Mouse (Mus musculus) heart, embryonic 16.5 days (tissue): ENCODE data around the gene Plet1. TPM values are rescaled to one million over a fixed set of nuclear protein-coding genes. Genes with fewer than 3 reads are reported as not detected.

ENCODE experiments used
- ATAC-seq: fragments of 200-750 bp; cut with Nextera tagmentation; replicated peaks from 2 replicates; pipeline ENCODE4 v1.8.0; 2017; ENCODE audit warnings: moderate number of reproducible peaks; ENCODE audit not compliant: insufficient read depth, low FRiP score; ENCODE audit errors: extremely low read depth
- H3K27ac ChIP-seq: fragments of 300-500 bp; sonication (generic); 2 replicates; pipeline ENCODE4 v1.5.1; 2014; ENCODE audit warnings: mild to moderate bottlenecking, low read length, control low read depth, moderate library complexity
- H3K27me3 ChIP-seq: fragments of 300-500 bp; sonication (generic); 2 replicates; pipeline ENCODE4 v1.6.1; 2014; ENCODE audit warnings: low read length, mixed read lengths; ENCODE audit not compliant: control insufficient read depth, insufficient read depth
- H3K36me3 ChIP-seq: fragments of 300-500 bp; sonication (generic); 2 replicates; pipeline ENCODE4 v1.6.1; 2014; ENCODE audit not compliant: control insufficient read depth, insufficient read depth
- H3K4me1 ChIP-seq: fragments of 300-500 bp; sonication (generic); 2 replicates; pipeline ENCODE4 v1.6.1; 2014; ENCODE audit warnings: low read length, mixed read lengths; ENCODE audit not compliant: control insufficient read depth, insufficient read depth
- H3K4me2 ChIP-seq: fragments of 300-500 bp; sonication (generic); 2 replicates; pipeline ENCODE4 v1.6.1; 2014; ENCODE audit warnings: low read depth, mild to moderate bottlenecking, control low read depth, low read length
- H3K4me3 ChIP-seq: fragments of 300-500 bp; sonication (generic); 2 replicates; pipeline ENCODE4 v1.5.1; 2014; ENCODE audit warnings: mild to moderate bottlenecking, control low read depth, low read length
- H3K9ac ChIP-seq: fragments of 300-500 bp; sonication (generic); 2 replicates; pipeline ENCODE4 v1.6.1; 2014; ENCODE audit warnings: low read length, control low read depth
- H3K9me3 ChIP-seq: fragments of 300-500 bp; sonication (generic); replicated peaks from 2 replicates; pipeline ENCODE4 v1.6.1; 2016; ENCODE audit warnings: low read length; ENCODE audit not compliant: control insufficient read depth
- WGBS: fragments of 180-500 bp; shearing (Covaris S2); extraction: QIAGEN DNeasy Blood & Tissue Kit; methylation state at CpG from one replicate; pipeline ENCODE4 v1.1.7; 2014; 5-methylcytosine and 5-hydroxymethylcytosine counted together
- polyA plus RNA-seq: library from polyadenylated mRNA; unstranded; fragments of >200 nt; fragmentation: Nextera tagmentation; extraction: Ambion mirVana; gene quantifications from 2 replicates; pipeline ENCODE4 v1.2.1, GENCODE M21; 2015

Plet1 gene
- polyA plus RNA-seq, 1 experiment from 2014 or later = 1.7 TPM

DNA sequence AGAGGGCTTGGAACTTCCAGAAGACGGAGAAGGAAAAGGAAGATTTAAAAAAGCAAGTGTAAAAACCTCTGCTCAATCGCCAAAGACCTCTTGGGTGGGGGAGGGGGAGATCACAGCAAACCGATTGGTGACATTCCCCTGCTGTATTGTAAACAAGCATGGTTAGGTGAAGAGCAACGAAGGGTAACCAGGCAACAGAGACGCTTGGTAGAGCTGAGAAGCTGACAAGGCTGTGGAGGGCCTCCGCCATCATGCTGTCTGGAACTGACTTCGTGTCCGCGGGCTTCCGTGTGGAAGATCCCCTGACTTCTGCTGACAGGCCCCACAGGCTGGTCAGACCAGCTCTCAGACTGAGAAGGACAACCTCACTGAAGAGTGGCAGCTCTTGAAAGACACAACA is 8.8 kb upstream of the Plet1 start:
- H3K4me2 ChIP-seq = peak overlapping the region; percentile 39
- ATAC-seq = no peak
- H3K36me3 ChIP-seq = no peaks in the 10 kb centered on the region
- H3K9me3 ChIP-seq = no peaks in the 10 kb centered on the region
- peak overlapping the region; percentile 11 for H3K4me3 ChIP-seq
- 0 out of 2 replicates have a peak, but pooled peaks cover 2% of the 10 kb centered on the region for H3K4me1 ChIP-seq
- 18% methylated on average over 10 of the region's 10 CpGs for WGBS
- no peak overlapping the region for H3K9ac ChIP-seq
- H3K27me3 ChIP-seq = no peaks in the 10 kb centered on the region; the same call in 1 of the 2 replicates
- H3K27ac ChIP-seq = no peak overlapping the region

DNA sequence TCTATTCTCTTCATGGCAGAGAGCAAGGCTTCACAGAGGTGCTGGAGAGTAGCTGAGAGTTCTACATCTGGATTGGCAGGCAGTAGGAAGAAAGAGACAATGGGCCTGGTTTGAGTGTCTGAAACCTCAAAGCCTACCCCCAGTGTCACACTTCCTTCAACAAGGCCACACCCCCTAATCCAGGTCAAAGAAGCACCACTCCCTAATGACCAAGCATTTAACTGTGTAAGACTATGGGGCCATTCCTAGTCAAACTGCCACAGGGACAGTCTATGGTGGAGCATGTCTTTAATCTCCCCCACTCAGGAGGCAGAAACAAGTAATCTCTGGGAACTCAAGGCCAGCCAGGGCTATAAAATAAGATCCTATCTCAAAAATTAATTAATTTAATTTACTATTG is 3.5 kb upstream of the Plet1 start:
- Histone ChIP-seq H3K9me3 (no peaks in the 10 kb centered on the region), H3K4me2 (no peak overlapping the region), H3K27ac (no peak overlapping the region), H3K27me3 (no peaks in the 10 kb centered on the region; the same call in 1 of the 2 replicates), H3K4me3 (no peak overlapping the region), H3K36me3 (no peaks in the 10 kb centered on the region), H3K4me1 (peaks cover 2% of the 10 kb centered on the region; the same call in 1 of the 2 replicates), H3K9ac (no peak overlapping the region)
- ATAC-seq = no peak

- no peaks in the 10 kb centered on the region; the same call in 1 of the 2 replicates for H3K27me3 ChIP-seq
- no peak overlapping the region for H3K4me2 ChIP-seq
- no peak for ATAC-seq
- 63% methylated on average over 2 of the region's 2 CpGs for whole genome bisulfite sequencing
- H3K4me3 ChIP-seq = no peak overlapping the region
- H3K4me1 ChIP-seq = peaks cover 9% of the 10 kb centered on the region
- no peak overlapping the region for H3K9ac ChIP-seq
- H3K27ac ChIP-seq = no peak overlapping the region
- H3K9me3 ChIP-seq = no peaks in the 10 kb centered on the region
- H3K36me3 ChIP-seq = no peaks in the 10 kb centered on the region
Observed at GRCm38 (mm10) chr9:50491531-50492045, 2.7 kb upstream of the Plet1 start.

DNA sequence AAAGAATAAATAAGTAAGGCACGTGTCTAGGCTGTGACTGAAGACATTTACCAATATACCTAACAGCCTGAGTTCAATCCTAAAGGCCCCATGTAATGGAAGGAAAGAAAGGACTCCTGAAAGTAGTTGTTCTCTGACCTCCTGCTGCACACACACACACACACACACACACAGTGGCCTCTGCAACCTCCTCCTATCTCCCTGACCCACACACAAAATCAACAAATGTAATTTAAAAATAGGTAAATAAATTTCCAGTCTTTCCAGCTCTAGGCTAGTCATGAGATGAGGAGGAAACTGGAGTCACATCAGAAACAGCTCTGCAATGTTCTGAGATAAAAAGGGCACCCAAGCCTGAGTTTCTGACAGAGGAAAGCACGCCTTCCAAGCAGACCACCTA is 548 bp upstream of the Plet1 start:
- Histone ChIP-seq H3K36me3 (no peaks in the 10 kb centered on the region), H3K4me3 (no peak overlapping the region), H3K27me3 (no peaks in the 10 kb centered on the region; the same call in 1 of the 2 replicates), H3K27ac (no peak overlapping the region), H3K4me2 (no peak overlapping the region), H3K9me3 (no peaks in the 10 kb centered on the region), H3K4me1 (peaks cover 10% of the 10 kb centered on the region), H3K9ac (no peak overlapping the region)
- ATAC-seq = no peak
- 63% methylated on average over 2 of the region's 2 CpGs for WGBS

GRCm38 (mm10) chr9:50495405-50496150 is 1.3 kb downstream of the Plet1 start:
- H3K9ac ChIP-seq = no peak overlapping the region

GRCm38 (mm10) chr9:50496151-50496505 is 1.8 kb downstream of the Plet1 start:
- peak overlapping the region; percentile 38; the same call in 1 of the 2 replicates for H3K9ac ChIP-seq

More at GRCm38 (mm10) chr9:50495405-50496150, 1.3 kb downstream of the Plet1 start:
- ATAC-seq = 0 out of 2 replicates have a peak, but pooled peaks have one; percentile 29
- whole genome bisulfite sequencing = 62% methylated on average over 10 of the region's 10 CpGs
- Histone ChIP-seq H3K27ac (peak overlapping the region; percentile 43), H3K4me1 (peaks cover 10% of the 10 kb centered on the region), H3K27me3 (no peaks in the 10 kb centered on the region; the same call in 1 of the 2 replicates), H3K4me3 (no peak overlapping the region), H3K36me3 (no peaks in the 10 kb centered on the region), H3K9me3 (no peaks in the 10 kb centered on the region), H3K4me2 (peak overlapping the region; percentile 5)

DNA sequence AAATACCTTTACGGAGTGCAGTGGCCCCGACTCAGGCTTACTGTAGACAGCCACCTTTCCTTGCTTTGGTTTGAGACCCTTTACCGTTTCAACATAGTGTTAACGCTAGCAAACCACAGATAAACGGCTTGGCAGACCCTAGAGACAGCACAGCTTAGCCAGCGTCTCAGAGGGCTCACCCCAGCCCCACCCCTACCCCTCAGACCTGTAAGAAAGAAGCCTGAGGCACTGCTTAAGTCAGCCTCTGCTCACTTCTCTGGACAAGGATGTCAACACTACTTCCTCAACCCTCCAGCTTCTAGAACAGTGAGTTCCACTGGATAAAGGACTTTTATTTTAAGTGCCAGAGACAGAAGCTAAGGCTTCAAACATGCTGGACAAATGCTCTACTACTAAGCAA is 2.2 kb downstream of the Plet1 start:
- 25% methylated on average over 6 of the region's 6 CpGs for WGBS
- Histone ChIP-seq H3K9me3 (no peaks in the 10 kb centered on the region), H3K9ac (peak overlapping the region; percentile 38; the same call in 1 of the 2 replicates), H3K4me2 (peak overlapping the region; percentile 5), H3K4me1 (peaks cover 10% of the 10 kb centered on the region), H3K27ac (peak overlapping the region; percentile 43; the same call in 1 of the 2 replicates), H3K36me3 (no peaks in the 10 kb centered on the region), H3K4me3 (no peak overlapping the region), H3K27me3 (no peaks in the 10 kb centered on the region; the same call in 1 of the 2 replicates)
- no peak; the same call in 1 of the 2 replicates for ATAC-seq

More at GRCm38 (mm10) chr9:50496151-50496505, 1.8 kb downstream of the Plet1 start:
- Histone ChIP-seq H3K27me3 (no peaks in the 10 kb centered on the region; the same call in 1 of the 2 replicates), H3K9me3 (no peaks in the 10 kb centered on the region), H3K4me3 (no peak overlapping the region), H3K4me1 (peaks cover 10% of the 10 kb centered on the region), H3K27ac (peak overlapping the region; percentile 43), H3K36me3 (no peaks in the 10 kb centered on the region), H3K4me2 (peak overlapping the region; percentile 5)
- no peak for ATAC-seq
- WGBS = 20% methylated on average over 6 of the region's 6 CpGs

DNA sequence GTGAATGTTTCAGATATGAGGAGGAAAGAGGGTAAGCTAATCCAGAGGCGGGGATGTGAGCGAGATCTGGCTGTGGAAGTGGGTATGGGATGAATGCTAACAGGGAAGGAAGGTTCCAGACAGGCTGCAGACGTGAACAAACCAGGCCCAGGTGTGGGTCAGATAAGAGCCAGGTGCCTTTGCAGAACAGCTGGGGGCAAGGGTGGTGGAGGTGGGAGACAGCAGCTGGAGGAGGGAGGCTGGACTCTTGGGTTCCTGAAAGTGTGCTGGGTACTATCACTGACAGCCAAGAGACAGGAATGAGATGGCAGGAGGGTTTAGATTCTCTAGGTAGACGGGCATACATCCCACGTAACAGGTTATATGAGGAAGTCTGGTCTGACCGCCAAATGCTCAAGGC is 2.8 kb downstream of the Plet1 start:
- H3K27ac ChIP-seq = no peak overlapping the region; the same call in 1 of the 2 replicates
- no peak overlapping the region for H3K9ac ChIP-seq
- no peak for ATAC-seq
- no peaks in the 10 kb centered on the region for H3K9me3 ChIP-seq
- H3K27me3 ChIP-seq = no peaks in the 10 kb centered on the region; the same call in 1 of the 2 replicates
- H3K4me3 ChIP-seq = no peak overlapping the region
- WGBS = 56% methylated on average over 6 of the region's 6 CpGs
- H3K4me2 ChIP-seq = no peak overlapping the region
- peaks cover 10% of the 10 kb centered on the region for H3K4me1 ChIP-seq
- H3K36me3 ChIP-seq = no peaks in the 10 kb centered on the region

DNA sequence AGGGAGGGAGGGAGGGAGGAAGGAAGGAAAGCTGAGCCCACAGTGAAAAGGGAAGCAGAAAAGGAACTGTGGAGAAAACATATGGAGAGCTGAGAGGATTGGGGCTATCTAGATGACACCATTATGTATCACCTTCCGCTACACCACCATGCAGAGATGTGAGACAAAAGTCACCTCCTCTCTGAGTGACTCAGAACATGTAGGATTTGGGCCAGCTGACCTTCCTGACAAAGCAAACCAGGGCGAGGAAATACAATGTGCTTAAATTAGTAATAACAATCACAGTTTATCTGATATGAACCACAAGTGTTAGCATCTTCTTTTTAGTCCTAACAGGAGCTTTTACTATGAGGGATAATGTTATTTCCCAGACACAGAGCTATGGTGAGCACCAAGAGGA is 3.2 kb downstream of the Plet1 start:
- no peak for ATAC-seq
- H3K9me3 ChIP-seq = no peaks in the 10 kb centered on the region
- H3K36me3 ChIP-seq = no peaks in the 10 kb centered on the region
- H3K4me3 ChIP-seq = no peak overlapping the region
- 65% methylated on average over 2 of the region's 2 CpGs for WGBS
- H3K9ac ChIP-seq = no peak overlapping the region
- H3K27ac ChIP-seq = no peak overlapping the region
- no peak overlapping the region for H3K4me2 ChIP-seq
- peaks cover 10% of the 10 kb centered on the region for H3K4me1 ChIP-seq
- H3K27me3 ChIP-seq = no peaks in the 10 kb centered on the region; the same call in 1 of the 2 replicates
